Mouse (Mus musculus) kidney, adult 11 months (tissue): Measurements from ENCODE around the gene Eif3b.
"Not testable (repeated sequence)": the region's sequence is repeated elsewhere in the genome, so short reads cannot be mapped to it uniquely, and the experiment has no call there.

Source experiments
- DNase-seq: peaks from one replicate; pipeline ENCODE4 v3.0.0; 2022

Eif3b gene

DNA sequence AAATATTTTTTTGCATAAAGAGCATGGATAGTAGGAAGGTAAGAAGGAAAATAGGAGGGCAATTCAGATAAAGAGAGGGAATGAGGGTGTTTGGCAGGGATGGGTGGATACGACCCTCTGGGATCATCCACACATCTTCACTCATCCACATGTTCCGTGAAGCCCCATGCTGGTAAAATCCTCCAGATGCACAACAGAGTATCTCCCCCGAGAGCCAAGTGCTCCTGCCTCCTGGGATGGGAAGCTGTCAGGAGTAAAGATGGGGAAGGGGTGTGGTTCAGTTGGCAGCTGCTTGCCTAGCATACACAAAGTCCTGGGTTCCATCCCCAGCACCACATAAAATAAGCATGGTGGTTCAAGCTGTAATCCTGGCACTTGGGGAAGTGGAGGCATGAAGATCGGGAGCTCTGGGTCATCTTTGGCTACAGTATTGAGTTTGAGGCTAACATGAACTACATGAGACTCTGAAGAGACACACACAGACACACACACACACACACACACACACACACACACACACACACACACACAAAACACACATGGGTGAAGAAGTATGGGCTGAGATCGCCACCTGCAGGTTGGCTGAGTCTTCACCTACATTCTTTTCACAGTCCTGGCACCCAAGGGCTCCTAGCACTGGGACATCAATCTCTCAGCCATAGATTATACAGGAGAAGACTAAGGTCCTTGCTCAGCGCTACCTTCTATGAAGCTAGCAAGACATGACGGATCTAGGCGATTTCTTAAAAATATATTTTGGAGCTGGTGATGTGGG lies 22.8 kb upstream of the Eif3b start:
- DNase-seq, result no peak

DNA sequence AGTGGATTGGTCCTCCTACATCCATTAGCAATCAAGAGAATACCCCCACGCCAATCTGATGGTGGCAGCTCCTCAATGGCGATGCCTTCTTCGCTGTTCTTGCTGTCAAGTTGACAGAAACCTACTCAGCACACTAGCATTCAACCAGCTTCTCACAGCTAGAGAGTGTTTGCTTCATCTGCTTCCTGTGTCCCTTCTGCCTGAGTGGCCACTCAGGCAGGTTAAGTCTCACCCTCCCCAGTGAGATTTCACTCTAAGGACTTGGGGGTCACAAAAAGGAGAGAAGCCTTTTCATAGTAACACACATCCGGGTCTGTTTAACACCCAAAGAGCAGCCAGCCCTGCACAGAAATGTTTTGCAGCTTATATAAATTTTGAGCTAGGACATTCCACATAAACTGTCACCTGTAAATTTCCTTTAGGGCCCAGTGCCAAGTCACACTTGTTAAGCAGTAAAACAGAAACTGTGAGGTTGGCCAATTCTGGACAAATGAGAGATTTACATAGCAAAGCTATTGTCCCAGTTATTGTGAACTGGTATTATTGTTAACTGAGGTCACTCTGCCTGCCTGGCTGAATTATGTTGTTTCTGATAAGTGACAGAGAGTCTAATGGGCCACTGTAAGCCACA lies 16.4 kb upstream of the Eif3b start:
- DNase-seq, result peak; percentile 36

DNA sequence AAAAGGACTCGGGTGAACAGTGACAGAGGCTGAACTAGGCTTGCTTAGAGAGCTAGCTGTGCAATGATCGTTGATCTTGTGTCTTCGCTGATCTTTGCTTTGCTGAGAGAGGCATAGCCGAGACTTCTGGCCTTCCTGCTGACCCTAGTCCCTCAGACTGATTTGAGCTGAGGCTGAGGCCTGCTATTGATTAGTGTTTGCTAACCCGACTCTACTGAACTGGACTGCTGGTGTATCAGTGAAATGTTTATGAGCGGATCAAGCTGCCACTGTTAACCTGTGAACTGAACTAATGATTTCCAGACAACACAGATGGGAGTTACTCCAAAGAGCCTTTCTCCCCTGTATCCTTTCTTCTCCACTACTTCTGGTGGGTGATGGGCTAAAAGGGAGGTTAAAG lies 14.0 kb upstream of the Eif3b start:
- DNase-seq, result no peak

DNA sequence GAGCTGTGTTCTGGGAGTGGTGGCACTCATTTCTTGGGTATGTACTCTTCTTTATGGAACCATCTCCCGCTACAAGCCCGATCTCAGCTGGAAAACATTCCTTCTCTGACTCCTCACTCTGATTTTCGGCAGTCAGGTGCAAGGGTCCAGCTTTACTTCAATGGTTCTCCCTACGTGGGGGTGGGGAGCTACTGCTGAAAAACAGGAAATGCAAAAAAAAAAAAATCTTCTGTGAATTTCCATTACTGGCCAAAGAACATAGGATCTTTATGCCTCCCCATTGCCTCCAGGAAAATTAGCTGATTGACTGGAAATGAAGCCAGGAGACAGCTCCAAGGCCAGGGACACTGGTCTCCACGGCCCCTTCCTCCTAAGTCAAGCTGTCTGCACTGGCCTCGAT lies 12.5 kb upstream of the Eif3b start:
- DNase-seq, result no peak

DNA sequence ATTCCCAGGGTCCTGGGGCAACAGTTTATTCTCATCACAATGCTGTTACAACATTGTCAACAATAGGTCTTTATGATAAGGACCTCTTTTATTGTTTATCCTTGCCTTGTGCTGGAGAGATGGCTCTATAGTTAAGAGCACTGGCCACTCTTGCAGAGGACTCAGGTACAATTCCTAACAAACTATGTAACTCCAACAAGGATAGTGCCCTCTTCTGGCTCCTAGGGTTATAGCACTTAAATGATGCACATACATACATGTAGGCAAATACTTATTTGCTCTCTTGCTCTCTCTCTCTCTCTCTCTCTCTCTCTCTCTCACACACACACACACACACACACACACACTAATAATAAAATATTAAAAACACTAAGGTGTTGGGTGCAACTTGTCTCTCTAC lies 10.3 kb upstream of the Eif3b start:
- no peak for DNase-seq

DNA sequence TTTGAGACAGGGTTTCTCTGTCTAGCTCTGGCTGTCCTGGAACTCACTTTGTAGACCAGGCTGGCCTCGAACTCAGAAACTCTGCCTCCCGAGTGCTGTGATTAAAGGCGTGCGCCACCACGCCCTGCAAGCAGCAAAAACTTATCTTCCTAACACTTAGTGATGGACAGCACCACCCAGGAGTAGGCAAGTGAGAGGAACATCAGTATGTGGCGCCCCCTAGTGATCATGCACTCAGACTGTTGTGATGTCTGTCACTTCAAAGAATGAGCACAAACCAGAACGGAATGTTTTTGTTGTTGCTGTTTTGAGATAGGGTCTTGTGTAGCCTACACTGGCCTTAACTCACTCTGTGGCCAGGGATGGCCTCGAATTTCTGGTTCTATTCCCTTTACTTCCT lies 7.8 kb upstream of the Eif3b start:
- peak; percentile 53 for DNase-seq

DNA sequence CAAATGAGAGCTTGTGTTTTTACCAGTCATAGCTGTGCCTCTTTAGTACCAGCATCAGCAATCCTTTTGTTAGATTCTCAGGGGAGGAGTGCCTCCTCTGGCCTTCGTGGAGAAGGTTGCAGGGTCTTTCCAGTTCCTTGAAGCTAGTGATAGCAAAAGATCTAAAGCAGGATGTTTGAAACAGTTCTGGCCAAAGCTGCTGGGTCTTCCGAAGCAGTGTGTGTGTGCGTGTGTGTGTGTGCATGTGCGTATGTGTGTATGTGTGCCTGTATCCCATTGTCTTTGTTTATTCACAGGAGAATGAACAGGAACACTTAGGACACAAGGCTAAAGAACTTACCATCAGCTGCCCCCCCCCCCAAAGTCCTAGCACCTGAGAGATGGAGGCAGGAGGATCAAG lies 4.5 kb upstream of the Eif3b start:
- no peak for DNase-seq

DNA sequence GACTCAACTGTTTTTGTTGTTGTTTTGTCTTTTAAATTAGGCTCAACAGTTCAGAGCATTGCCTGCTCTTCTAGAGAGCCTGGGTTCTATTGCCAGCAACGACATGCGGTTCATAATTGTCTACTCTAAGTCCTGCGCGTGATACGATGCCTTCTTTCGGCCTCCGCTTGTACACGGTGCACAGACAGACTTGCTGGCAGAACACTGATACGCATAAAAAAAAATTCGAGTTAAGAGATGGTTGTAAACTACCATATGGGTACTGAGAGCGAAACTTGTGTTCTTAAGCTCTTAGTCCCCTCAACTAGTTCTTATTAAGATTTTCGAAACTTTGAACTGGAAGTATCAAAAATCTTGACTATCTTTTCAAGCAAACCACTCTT lies 1.0 kb upstream of the Eif3b start:
- peak; percentile 14 for DNase-seq

DNA sequence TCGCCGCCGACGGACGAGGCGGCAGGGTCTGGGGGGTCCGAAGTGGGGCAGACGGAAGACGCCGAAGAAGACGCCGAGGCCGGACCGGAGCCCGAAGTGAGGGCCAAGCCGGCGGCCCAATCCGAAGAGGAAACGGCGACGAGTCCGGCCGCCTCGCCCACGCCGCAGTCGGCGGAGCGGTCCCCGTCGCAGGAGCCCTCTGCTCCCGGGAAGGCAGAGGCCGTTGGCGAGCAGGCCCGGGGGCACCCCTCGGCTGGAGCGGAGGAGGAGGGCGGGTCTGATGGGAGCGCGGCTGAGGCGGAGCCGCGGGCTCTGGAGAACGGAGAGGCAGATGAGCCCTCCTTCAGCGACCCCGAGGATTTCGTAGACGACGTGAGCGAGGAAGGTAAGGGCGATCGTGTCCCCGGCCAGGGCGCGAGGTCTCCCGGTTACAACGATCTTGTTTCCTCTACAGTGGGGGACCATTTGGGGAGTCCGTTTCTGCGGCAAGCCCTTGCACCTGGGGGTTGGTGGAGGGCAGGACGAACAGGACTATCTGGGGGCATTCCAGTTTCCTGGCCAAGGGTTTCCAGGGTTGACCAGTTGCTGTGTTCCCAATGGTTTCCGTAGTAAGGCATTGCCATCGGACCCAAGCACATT lies 433 bp downstream of the Eif3b start:
- peak; percentile 7 for DNase-seq

DNA sequence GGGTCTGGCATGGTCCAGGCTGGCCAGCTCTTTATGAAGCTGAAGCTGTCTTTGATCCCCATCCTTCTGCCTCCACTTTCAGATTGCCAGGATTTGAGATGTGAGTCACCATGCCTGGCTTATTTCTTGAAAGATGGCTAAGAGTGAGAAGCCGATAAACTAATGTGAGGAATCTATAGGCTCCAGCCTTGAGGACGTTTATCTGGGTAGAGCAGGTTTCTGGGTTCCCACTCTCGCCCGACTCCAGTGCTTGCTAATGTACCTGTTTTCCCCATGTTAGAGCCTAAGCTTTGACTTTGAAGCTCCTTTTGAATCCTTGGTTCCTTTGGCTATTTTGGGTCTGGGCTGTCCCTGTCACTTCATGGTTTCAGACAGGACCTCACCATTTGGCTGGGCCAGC lies 1.5 kb downstream of the Eif3b start:
- DNase-seq, result no peak

DNA sequence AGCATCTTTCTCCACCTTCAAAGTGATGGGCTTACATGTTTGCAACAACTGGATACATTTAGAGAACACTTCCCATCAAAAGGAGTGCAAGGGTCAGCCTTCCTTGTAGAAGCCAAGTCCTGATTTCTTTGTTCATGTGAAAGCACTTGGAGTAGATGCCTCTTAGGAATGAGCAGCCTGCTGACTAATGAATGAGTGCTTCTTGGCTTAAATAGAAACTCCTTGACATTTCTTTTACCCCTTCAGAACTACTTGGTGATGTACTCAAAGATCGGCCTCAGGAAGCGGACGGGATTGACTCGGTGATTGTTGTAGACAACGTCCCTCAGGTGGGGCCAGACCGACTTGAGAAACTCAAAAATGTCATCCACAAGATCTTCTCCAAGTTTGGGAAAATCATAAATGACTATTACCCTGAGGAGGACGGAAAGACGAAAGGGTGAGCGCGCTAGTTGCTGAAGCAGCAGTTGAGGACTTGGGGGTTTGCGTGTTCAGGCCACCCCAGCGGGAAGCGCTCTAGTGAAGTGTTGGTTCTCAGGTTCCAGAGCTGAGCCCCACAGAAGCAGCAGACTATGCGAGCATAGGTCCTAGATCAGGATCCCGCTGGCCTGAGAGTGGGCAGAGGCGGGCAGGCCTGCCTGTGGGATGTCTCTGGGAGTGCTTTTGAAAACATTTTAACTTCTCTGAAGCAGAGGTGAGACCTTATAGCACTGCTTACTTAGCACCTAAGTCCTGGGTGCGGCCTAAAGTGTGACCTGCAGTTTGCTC lies 6.1 kb downstream of the Eif3b start:
- no peak for DNase-seq

DNA sequence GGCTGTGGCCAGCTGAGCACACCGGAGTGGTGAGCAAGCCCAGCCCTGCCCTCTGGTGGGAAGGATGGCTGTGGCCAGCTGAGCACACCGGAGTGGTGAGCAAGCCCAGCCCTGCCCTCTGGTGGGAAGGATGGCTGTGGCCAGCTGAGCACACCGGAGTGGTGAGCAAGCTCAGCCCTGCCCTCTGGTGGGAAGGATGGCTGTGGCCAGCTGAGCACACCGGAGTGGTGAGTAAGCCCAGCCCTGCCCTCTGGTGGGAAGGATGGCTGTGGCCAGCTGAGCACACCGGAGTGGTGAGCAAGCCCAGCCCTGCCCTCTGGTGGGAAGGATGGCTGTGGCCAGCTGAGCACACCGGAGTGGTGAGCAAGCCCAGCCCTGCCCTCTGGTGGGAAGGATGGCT lies 20.0 kb downstream of the Eif3b start:
- DNase-seq, result not testable (repeated sequence)

DNA sequence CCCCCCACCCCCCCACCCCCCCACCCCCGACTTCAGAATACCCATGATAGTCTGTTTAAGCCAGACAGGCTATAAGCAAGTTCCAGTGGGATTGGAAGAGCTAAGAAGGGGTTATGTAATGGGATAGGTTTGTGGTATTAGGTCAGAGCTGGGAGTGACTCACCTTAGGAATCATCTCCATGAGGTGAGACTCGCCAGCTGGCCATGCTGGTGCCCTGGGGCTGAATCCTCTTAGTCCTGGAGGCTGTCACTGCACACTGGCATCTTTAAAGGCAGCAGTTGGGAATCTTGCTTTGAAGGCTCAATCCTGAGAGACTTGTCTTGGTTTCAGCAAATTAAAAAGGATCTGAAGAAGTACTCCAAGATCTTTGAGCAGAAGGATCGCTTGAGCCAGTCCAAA lies 22.3 kb downstream of the Eif3b start:
- DNase-seq, result no peak

DNA sequence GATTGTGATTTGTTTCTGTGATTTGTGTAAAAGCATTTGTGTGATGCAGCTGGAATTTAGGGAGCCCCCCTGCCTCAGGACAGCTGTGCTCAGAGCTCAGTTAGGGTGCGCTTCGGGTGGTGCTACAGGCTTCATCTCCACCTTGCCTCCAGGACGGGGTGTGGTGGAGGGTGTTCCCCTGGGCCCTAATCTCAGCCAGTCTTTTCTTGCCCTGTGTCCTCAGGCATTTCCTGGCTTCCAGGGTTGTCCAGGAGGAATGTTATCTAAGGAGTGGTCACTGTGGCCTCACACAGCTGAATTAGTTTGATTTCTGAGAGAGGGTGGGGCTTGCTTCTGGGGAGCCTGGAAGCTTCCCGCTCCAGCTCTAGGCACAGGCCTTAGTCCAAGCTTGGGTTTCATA lies 24.9 kb downstream of the Eif3b start:
- no peak for DNase-seq

DNA sequence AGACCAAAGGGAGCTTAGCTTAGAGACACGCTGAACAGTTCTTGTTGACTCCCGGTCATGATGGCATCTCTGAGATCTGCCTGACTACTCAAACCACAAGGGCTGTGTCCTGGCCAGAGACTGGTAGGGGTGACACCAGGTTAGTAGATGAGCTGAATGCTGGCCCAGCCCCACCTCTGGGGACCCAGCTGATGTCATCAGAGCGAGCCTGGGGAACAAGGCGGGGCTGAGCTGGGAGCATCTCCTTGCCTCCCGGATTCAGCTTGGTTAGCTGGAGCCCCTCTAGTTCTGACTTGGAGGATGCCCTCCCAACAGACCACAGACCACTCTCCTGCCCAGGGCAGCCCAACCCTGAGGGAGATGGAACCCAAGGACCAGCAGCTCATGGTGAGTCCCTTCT lies 26.2 kb downstream of the Eif3b start, which contains the start of gene Gm4869:
Gm4869 (plus strand) TSS at position 301 of the 400 bp plus-strand sequence.
- no peak for DNase-seq

DNA sequence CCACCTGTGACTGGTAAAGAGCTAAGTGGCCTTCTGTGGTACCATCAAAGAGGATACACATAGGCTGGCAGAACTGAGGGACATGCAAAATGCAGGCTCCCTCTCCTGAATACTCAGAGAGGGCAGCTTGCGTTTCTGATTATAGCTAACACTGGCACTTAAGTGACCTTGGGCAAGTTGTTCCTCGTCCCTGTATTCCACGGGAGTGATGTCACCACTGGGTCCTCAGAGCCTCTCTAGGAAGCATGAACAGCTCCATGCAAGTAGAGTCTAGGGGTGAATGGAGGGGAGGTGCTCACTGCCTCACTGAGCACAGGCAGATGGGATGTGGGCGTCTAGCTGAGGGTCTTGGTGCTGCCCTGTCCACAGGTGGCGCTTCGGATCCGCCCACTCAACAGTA lies 26.9 kb downstream of the Eif3b start:
- no peak for DNase-seq

DNA sequence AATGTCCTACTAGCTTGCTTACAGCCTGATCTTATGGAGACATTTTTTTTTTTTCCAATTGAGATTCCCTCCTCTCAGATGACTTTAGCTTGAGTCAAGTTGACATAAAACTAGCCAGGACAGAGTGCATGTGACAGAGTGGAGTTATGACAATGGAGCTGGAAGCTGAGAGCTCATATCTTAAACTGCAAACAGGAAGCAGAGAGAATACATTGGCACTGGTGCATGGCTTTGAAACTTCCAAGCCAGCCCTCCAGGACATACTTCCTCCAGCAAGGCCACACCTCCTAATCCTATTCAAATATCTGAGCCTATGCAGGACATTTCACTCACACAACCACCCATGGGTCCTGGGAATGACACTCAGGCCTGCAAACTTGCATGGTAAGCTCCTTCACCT lies 35.4 kb downstream of the Eif3b start:
- DNase-seq, result no peak

DNA sequence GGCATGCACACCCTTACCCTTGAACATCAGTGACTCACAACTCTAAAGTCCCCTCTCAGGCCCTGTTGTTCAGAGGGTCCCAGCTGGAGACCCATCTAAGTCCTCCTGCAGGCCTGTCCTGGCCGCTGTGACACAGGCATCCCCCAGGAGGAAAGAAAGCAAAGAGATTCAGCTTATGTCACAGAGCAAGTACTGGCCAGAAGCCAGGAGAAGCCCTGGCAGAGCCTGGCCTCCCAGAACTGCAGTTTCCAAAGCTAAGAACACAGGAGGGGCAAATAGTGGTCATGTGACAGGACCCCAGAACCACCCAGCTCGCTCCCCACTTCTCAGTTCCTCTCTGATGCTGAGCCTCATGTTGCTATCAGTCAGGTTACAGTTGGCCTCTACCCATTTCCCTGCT lies 36.3 kb downstream of the Eif3b start:
- no peak for DNase-seq

DNA sequence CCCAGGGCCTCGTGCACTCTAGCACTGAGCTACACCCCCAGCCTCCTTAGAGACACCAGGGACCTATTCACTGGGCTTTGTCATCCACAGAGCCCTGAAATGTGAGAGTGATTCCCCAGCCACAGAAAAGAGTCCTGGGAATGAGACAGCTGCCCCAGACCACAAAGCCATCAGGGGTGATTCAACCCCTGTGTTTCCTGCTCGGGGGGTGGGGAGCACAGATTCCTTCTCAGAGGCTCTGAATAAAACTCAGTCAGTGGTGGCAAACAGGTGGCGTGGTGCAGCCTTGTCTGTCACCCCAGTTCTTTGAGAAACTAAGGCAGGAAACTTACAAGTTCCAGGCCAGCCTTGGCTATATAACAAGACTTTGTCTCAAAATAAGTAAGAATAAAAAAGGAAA lies 42.3 kb downstream of the Eif3b start:
- no peak for DNase-seq

DNA sequence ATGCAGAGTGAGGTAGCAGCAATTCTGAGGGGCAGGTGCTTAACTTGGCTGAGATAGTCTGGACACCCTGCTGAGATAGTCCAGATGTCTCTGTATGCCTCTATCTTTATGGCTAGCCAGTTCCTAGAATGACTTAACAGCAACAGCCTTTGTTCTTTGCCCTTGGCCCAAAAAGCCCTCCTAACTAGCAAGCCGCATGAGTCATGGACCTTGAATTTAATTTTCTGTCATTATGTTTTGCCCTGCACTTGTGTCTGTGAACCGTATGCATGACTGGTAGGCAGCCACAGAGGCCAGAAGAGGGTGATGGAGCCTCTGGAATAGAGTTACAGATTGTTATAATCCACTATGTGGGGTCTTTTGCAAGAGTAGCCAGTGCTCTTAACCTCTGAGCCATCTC lies 44.0 kb downstream of the Eif3b start:
- DNase-seq, result not testable (repeated sequence)

DNA sequence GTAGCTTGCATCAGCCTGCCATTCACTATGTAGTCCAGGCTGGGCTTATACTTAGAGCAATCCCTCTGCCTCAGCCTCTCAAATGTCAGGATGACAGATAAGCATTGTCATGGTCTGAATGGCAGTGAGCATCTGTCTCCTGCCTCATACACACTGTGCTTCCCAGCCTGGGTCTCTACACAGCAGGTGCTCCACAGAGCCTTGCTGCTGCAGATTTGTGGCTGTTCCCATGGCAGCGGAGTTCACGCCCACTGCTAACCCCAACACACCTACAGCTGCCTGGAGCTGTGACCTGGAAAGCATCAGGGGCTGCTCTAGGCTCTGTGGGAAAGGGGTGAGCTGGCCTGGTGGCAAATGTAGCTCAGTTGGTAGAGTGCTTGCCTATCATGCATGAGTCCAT lies 45.8 kb downstream of the Eif3b start:
- DNase-seq, result no peak

DNA sequence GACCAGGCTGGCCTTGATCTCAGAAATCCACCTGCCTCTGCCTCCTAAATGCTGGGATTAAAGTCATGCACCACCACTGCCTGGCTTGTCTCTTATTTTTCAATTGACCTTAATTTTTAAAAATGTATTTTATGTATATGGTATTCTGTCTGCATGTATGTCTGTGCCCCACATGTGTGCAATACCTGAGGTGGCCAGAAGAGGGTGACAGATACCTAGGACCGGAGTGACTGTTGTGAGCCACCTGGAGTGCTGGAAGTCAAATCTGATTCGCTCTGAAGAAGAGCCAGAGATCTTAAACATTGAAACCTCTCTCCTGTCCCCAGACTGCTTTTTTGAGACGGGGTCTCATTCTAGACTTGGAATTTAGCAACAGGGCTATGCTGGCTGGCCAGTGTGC lies 53.2 kb downstream of the Eif3b start:
- no peak for DNase-seq

DNA sequence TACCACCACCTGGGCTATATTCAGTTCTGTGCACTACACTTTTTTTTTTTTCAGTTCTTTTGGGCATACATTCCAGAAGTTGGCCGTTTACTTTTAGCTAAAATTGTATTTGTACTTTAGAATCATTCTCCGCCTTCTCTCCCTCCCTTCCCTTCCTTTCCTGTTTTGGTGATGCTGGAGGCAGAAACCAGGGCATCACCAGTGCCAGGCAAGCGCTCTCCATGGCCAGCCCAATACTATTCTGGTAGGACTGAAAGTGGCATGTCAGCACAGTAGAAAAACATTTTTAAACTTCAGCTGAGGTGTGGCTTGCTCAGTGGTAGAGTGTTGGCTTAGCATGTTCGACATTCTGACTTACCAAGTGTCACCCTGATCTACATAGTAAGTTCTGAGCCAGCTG lies 62.3 kb downstream of the Eif3b start:
- no peak for DNase-seq

DNA sequence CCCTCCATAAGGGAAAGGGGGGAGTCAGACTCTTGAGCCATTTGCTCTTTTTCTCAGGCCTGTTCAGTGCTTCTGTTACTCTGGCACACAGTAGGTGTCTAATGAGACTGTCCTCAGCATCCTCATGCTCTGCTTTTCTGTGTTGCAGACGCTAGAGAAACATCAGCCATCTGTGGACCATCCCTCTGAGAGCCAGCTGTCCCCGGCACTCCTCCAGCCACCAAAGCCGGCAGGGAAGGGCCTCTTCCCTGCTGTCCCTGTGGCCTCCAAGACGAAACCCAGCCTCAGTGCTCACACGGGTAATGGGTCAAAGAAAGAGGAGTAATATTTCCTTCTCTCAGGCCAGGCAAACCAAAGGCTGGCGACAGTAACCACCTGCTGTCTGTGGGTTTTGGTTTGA lies 72.0 kb downstream of the Eif3b start:
- DNase-seq, result no peak
